Mouse (Mus musculus): Measurements from ENCODE around the gene Bcl2l15.

DNA sequence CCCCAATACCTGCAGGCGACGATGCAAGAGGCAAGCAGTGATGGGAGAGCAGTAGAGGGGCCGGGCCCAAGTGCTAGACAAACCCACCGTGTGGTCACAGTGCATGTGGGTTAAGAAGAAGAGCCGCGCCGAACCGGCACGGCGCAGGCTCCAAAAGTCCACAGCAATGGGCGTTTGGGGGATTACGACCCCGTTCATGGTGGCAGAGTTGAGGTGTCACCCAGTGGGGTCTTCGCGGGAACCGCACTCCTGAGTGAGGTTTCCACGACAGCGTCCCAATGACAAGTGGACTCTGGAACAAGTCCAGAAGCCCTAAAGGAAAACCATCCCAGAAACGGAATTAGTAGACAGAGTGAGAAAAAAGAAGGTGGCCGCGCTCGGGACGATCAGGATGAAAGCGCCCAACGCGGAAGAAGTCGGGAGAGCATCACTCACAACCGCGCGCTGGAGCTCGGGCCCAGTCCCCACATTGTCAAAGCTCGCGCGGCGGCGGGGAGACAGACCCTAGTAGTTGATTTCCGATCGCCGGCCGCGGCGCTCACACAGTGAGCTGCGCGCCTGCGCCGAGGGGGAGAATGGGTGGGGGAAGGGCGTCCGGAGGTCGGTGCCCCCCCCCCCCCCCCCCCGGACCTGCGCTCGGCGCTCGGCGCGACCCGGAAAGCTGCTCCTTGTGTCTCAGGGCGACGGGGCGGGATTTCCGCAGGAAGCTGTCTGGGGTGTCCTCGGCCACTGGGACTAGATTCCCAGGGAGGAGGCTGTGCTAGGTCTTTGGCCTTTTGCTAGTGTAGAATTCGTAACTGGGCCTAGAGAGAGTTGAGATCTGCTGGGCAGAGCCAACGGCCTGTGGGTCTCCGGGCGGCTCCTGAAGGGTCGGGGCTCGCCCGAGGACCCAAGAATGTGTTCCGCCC, 23.3 kb upstream of the Bcl2l15 start, which contains the start of the genes Dclre1b, Ap4b1 and Gm43064:
- peak; percentile 72; the same call in 1 of the 2 replicates for TF ChIP-seq POLR2A (IDR thresholded peaks at IDR 0.05; ENCODE audit: borderline replicate concordance, insufficient read depth, low read length)
- TF ChIP-seq CTCF (IDR thresholded peaks at IDR 0.05; ENCODE audit: borderline replicate concordance, insufficient read depth, low read depth, low read length): no peak

Measured in cerebellum, adult 2 months (tissue).